Mouse (Mus musculus) heart, embryonic 16.5 days (tissue): ENCODE data around the gene Gm45208. TPM values are rescaled to one million over a fixed set of nuclear protein-coding genes. Genes with fewer than 3 reads are reported as not detected.
A peak's percentile ranks its signal among the peaks of the same experiment; 100 is the strongest.
"Not testable (repeated sequence)": the region's sequence is repeated elsewhere in the genome, so short reads cannot be mapped to it uniquely, and the experiment has no call there.

Experiments used
- ATAC-seq: fragments of 200-750 bp; cut with Nextera tagmentation; replicated peaks from 2 replicates; pipeline ENCODE4 v1.8.0; 2017; ENCODE audit warnings: moderate number of reproducible peaks; ENCODE audit not compliant: insufficient read depth, low FRiP score; ENCODE audit errors: extremely low read depth
- H3K27ac ChIP-seq: fragments of 300-500 bp; sonication (generic); 2 replicates; pipeline ENCODE4 v1.5.1; 2014; ENCODE audit warnings: mild to moderate bottlenecking, low read length, control low read depth, moderate library complexity
- H3K27me3 ChIP-seq: fragments of 300-500 bp; sonication (generic); 2 replicates; pipeline ENCODE4 v1.6.1; 2014; ENCODE audit warnings: low read length, mixed read lengths; ENCODE audit not compliant: control insufficient read depth, insufficient read depth
- H3K36me3 ChIP-seq: fragments of 300-500 bp; sonication (generic); 2 replicates; pipeline ENCODE4 v1.6.1; 2014; ENCODE audit not compliant: control insufficient read depth, insufficient read depth
- H3K4me1 ChIP-seq: fragments of 300-500 bp; sonication (generic); 2 replicates; pipeline ENCODE4 v1.6.1; 2014; ENCODE audit warnings: low read length, mixed read lengths; ENCODE audit not compliant: control insufficient read depth, insufficient read depth
- H3K4me2 ChIP-seq: fragments of 300-500 bp; sonication (generic); 2 replicates; pipeline ENCODE4 v1.6.1; 2014; ENCODE audit warnings: low read depth, mild to moderate bottlenecking, control low read depth, low read length
- H3K4me3 ChIP-seq: fragments of 300-500 bp; sonication (generic); 2 replicates; pipeline ENCODE4 v1.5.1; 2014; ENCODE audit warnings: mild to moderate bottlenecking, control low read depth, low read length
- H3K9ac ChIP-seq: fragments of 300-500 bp; sonication (generic); 2 replicates; pipeline ENCODE4 v1.6.1; 2014; ENCODE audit warnings: low read length, control low read depth
- H3K9me3 ChIP-seq: fragments of 300-500 bp; sonication (generic); replicated peaks from 2 replicates; pipeline ENCODE4 v1.6.1; 2016; ENCODE audit warnings: low read length; ENCODE audit not compliant: control insufficient read depth
- WGBS: fragments of 180-500 bp; shearing (Covaris S2); extraction: QIAGEN DNeasy Blood & Tissue Kit; methylation state at CpG from one replicate; pipeline ENCODE4 v1.1.7; 2014; 5-methylcytosine and 5-hydroxymethylcytosine counted together
- polyA plus RNA-seq: library from polyadenylated mRNA; unstranded; fragments of >200 nt; fragmentation: Nextera tagmentation; extraction: Ambion mirVana; gene quantifications from 2 replicates; pipeline ENCODE4 v1.2.1, GENCODE M21; 2015

Gene Gm45208
- polyA plus RNA-seq, 1 experiment from 2014 or later, result not detected

DNA sequence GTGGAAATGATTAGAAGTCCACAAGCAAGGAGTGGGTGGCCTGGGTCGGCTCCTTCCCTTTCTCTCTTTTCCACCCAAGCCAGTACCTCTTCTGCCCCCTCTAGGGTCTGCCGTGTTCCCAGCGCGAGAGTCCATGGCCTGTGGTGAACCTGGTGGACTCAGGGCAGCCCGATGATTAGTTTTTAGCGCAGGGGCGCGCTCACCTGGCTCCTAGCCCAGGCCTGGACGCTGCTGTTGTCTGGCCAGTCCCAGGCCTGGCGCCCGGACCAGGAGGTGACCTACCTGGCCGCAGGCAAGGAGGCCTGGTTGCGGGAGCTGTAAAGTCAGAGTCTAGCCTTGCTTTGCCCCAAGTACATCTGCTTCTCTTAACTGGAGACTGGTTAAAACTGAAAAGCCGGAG lies 41.2 kb upstream of the Gm45208 start, which contains the start of gene Magix:
Gene Magix (minus strand): TSS at position 388 of the 400 bp plus-strand sequence.
- no peak within 1 kb of the TSS for H3K27ac ChIP-seq
- no peaks in the 10 kb centered on the region for H3K4me1 ChIP-seq
- H3K9me3 ChIP-seq, result no peaks in the 10 kb centered on the region
- 53% methylated on average over 14 of the region's 14 CpGs for WGBS
- peak within 1 kb of the TSS; percentile 71 for H3K9ac ChIP-seq
- ATAC-seq, result no peak
- no peaks in the 10 kb centered on the region for H3K36me3 ChIP-seq
- no peaks in the 10 kb centered on the region; the same call in 1 of the 2 replicates for H3K27me3 ChIP-seq
- H3K4me3 ChIP-seq, result peak within 1 kb of the TSS; percentile 47
- H3K4me2 ChIP-seq, result peak within 1 kb of the TSS; percentile 62

DNA sequence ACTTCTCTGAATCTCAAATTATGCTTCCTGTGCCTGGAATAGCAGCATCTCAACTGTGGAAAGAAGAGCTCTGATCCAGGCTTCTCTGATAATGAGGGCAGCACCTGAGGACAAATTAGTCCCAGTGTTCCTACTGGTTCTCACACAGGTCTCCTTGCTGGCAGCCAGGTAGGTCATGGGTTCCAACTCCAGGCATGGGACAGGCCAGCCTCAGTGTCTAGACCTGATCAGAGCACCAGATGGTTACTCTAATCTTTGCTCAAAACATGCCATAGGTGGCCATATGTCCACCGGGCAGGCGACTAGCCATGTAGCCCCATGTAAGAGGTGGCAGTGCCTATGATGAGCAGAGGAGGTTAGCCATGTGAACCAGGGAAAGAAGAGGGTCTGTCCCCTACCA lies 33.7 kb upstream of the Gm45208 start:
- Histone ChIP-seq H3K27ac (no peak overlapping the region), H3K4me3 (no peak overlapping the region), H3K36me3 (no peaks in the 10 kb centered on the region), H3K9me3 (no peaks in the 10 kb centered on the region), H3K9ac (no peak overlapping the region), H3K4me2 (no peak overlapping the region), H3K4me1 (no peaks in the 10 kb centered on the region), H3K27me3 (no peaks in the 10 kb centered on the region; the same call in 1 of the 2 replicates)
- WGBS, result 88% methylated on average over 2 of the region's 2 CpGs
- ATAC-seq, result no peak

DNA sequence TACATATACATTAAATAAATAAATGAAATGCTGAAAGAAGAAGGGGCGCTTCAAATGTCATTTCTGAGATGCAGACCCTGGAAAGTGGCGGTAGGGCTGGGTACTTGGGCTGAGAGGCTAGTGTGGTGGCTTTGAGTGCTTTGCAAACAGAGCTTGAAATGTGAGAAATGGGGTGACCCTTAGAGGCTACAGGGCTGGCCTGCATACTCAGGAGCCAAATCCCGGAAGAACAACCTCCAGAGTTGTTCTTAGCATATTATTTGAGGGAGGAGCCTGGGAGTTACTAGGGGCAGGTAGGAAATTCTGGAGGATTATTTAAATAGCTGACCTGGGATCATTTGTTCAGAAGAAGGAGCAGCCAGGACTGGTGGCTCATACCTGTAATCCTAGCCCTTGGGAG lies 31.6 kb upstream of the Gm45208 start:
- H3K27ac ChIP-seq, result no peak overlapping the region
- no peak for ATAC-seq

DNA sequence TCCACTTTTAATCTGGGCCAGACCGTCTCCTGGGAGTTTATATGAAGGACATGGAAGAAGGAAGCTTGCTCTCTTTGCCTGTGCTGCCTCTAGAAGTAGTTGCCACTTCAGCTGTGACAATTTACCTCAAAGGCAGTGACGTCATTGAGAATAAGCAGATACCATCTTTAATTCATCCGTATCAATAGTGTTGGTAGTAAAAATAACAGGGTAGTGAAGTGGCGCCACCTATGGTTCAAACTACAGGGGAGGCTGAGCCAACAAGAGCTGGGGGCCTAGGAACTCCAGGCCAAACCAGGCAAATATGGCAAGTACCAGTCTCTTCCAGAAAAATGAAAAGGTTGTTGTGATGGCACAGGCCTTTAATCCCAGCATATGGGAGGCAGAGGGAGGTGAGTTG lies 29.2 kb upstream of the Gm45208 start:
- Histone ChIP-seq H3K4me1 (no peaks in the 10 kb centered on the region), H3K27ac (no peak overlapping the region), H3K4me2 (no peak overlapping the region), H3K4me3 (no peak overlapping the region), H3K9ac (no peak overlapping the region), H3K36me3 (no peaks in the 10 kb centered on the region), H3K9me3 (no peaks in the 10 kb centered on the region), H3K27me3 (no peaks in the 10 kb centered on the region)
- no peak for ATAC-seq
- 34% methylated on average over 4 of the region's 4 CpGs for WGBS

More for the DNA sequence above, 31.6 kb upstream of the Gm45208 start:
- Histone ChIP-seq H3K4me1 (no peaks in the 10 kb centered on the region), H3K9ac (no peak overlapping the region), H3K4me3 (no peak overlapping the region), H3K27me3 (no peaks in the 10 kb centered on the region), H3K4me2 (no peak overlapping the region), H3K9me3 (no peaks in the 10 kb centered on the region), H3K36me3 (no peaks in the 10 kb centered on the region)
- 49% methylated on average over 3 of the region's 3 CpGs for WGBS

DNA sequence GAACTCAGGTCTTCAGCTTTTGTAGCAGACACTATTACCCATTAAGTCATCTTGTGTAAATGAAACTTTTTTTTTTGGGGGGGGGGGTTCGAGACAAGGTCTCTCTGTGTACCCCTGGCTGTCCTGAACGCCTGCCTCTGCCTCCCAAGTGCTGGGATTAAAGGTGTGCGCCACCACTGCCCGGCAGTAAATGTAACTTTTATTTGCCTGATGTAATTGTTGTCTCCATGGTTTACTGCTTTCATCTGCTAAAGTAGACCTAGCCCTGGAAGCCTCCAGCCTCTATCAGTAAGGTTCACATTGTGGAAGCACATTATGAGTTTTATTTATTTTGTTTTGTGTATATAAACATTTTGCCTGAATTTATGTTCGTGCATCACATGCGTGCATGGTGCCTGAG lies 25.5 kb upstream of the Gm45208 start:
- no peaks in the 10 kb centered on the region for H3K9me3 ChIP-seq
- no peak overlapping the region for H3K9ac ChIP-seq
- no peaks in the 10 kb centered on the region for H3K4me1 ChIP-seq
- H3K4me3 ChIP-seq, result peak overlapping the region; percentile 68
- H3K27ac ChIP-seq, result no peak overlapping the region
- peaks cover 3% of the 10 kb centered on the region; the same call in 1 of the 2 replicates for H3K36me3 ChIP-seq
- 35% methylated on average over 6 of the region's 6 CpGs for WGBS
- peak overlapping the region; percentile 49; the same call in 1 of the 2 replicates for H3K4me2 ChIP-seq
- no peaks in the 10 kb centered on the region for H3K27me3 ChIP-seq
- ATAC-seq, result no peak

DNA sequence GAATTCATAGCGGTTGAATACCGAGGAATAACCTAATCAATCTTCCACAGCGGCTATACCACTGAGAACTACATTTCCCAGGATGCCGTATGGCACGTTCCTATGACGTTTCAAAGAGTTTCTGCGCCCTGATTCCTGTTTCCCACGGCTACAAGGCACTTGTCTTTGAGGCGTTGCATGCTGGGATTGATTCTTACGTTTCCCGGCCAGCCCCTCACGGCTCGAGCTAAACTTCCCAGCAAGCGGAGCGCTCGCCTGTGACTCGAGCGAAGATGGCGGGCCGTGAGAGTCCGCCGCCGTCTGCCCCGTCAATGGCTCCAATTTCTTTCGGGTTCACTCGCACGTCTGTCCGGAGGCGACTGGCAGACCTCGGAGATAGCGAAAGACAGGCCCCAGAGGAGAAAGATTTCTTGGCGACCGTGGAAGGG lies 25.1 kb upstream of the Gm45208 start, which contains the start of gene Gpkow:
Gene Gpkow (plus strand): TSS at position 178 of the 428 bp plus-strand sequence.
- H3K9me3 ChIP-seq, result no peaks in the 10 kb centered on the region
- peak within 1 kb of the TSS; percentile 68 for H3K4me2 ChIP-seq
- no peaks in the 10 kb centered on the region for H3K27me3 ChIP-seq
- peak within 1 kb of the TSS; percentile 68 for H3K4me3 ChIP-seq
- peak; percentile 93 for ATAC-seq
- WGBS, result 10% methylated on average over 33 of the region's 33 CpGs
- H3K27ac ChIP-seq, result peak within 1 kb of the TSS; percentile 39
- peaks cover 3% of the 10 kb centered on the region; the same call in 1 of the 2 replicates for H3K36me3 ChIP-seq
- peak within 1 kb of the TSS; percentile 71 for H3K9ac ChIP-seq
- no peaks in the 10 kb centered on the region for H3K4me1 ChIP-seq

DNA sequence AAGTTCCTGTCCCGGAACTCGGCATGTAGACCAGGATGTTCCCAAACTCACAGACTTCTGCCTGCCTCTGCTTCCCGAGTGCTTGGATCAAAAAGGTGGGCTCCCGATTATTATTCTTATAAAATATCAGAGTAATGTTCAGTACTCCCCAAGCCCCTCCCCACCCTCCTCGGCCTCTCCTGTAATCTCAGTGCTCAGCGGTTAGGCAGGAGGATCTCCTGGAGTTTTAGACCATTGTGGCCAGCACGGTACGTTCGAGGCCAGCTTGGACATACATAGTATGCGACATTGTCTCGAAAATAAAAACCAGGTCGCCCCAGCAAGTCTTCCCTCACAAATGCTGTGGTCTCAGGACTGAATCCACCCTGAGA lies 8.3 kb upstream of the Gm45208 start:
- H3K9me3 ChIP-seq, H3K27me3 ChIP-seq, H3K27ac ChIP-seq, H3K4me1 ChIP-seq, H3K36me3 ChIP-seq, ATAC-seq: not testable (repeated sequence)
- H3K4me2 ChIP-seq, result peak overlapping the region; percentile 62
- peak overlapping the region; percentile 58 for H3K9ac ChIP-seq
- 32% methylated on average over 5 of the region's 12 CpGs for WGBS
- H3K4me3 ChIP-seq, result peak overlapping the region; percentile 46

DNA sequence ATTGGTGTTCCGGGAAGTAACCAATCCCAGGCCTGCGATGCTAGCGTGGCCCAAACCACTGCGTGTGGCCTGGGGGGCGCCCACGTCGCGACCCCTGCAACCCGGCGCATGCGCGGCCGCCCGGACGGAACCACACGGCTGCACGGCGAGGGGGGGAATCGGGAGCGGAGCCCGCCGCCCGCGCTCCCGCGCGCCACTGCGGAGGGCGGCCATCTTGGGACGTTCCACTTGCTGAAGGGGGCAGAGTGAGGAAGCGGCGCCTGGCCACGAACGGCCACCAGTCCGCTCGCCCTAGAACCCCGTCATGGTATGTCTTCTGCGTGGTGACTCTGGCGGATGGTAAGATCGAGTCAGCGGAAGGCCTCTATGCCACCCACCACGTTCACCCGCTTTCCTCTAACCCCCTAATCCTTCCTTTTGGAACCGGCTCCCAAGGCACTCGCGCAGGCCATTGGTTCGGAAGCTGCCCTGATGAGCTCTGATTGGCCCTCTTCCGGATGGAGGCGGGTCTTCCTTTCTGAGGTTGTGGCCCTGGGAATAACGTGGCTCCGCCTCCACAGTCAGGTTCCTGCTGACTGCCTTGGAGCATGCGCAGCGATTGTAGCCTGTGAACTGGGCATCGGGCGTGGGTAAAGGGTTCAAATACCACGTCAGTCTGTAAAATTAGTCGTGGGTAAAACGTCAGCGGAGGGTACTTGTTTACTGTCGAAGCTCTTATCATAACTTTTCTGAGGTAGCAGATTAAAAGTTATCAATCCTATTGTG lies 7.7 kb upstream of the Gm45208 start, which contains the start of gene Wdr45:
Gene Wdr45 (plus strand): TSS at position 199 of the 765 bp plus-strand sequence.
- H3K27ac ChIP-seq, H3K4me1 ChIP-seq, H3K36me3 ChIP-seq, H3K9me3 ChIP-seq, H3K27me3 ChIP-seq: not testable (repeated sequence)
- Histone ChIP-seq H3K9ac (peak within 1 kb of the TSS; percentile 58), H3K4me3 (peak within 1 kb of the TSS; percentile 46), H3K4me2 (peak within 1 kb of the TSS; percentile 62)
- WGBS, result 9% methylated on average over 36 of the region's 60 CpGs
- peak; percentile 96 for ATAC-seq

DNA sequence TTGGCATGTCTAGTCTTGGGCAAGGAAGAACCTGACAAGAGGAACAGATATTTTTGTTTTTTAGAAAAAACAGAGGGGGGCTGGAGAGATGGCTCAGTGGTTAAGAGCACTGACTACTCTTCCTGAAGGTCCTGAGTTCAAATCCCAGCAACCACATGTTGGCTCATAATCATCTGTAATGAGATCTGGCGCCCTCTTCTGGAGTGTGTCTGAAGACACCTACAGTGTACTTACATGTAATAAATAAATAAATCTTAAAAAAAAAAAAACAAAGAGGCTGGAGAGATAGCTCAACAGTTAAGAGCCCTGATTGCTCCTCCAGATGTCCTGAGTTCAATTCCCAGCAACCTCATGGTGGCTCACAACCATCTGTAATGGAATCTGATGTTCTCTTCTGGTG lies 6.0 kb upstream of the Gm45208 start:
- not testable (repeated sequence) for H3K27me3 ChIP-seq, H3K4me3 ChIP-seq, H3K36me3 ChIP-seq, H3K4me1 ChIP-seq, ATAC-seq, H3K27ac ChIP-seq, H3K9me3 ChIP-seq, H3K9ac ChIP-seq, H3K4me2 ChIP-seq
- WGBS, result 35% methylated on average over 1 of the region's 1 CpGs
